Mouse (Mus musculus) liver, adult 2 months (tissue): Measurements from ENCODE around the gene Tas1r1.

Experiments
- CTCF ChIP-seq: fragments of 200-500 bp; IDR thresholded peaks from 2 replicates; pipeline ENCODE4 v1.5.1; 2011; ENCODE audit warnings: low read depth, low read length, control low read depth
- POLR2A ChIP-seq: fragments of 200-500 bp; IDR thresholded peaks from 2 replicates; pipeline ENCODE4 v1.6.1; 2011; ENCODE audit warnings: low read length, control low read depth; ENCODE audit not compliant: insufficient read depth; ENCODE audit errors: extremely low read depth

DNA sequence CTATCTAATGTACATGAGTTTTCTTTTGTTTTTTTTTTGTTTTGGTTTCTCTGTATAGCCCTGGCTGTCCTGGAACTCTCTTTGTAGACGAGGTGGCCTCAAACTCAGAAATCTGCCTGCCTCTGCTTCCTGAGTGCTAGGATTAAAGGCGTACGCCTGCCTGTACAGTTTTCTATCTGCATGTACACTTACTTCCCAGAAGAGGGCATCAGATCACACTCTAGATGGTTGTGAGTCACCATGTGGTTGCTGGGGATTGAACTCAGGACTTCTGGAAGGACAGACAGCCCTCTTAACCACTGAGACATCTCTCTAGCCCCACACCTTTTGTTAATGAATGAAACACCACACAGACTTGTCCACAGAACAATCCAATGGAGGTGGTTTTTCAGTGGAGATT lies 40.9 kb upstream of the Tas1r1 start:
- TF ChIP-seq CTCF (no peak), POLR2A (no peak)
